Mouse (Mus musculus): ENCODE results near the gene Rrp9. TPM values are rescaled to one million over a fixed set of nuclear protein-coding genes. Genes with fewer than 3 reads are reported as not detected.
A peak's percentile ranks its signal among the peaks of the same experiment; 100 is the strongest.

Rrp9 gene
- polyA plus RNA-seq, 1 experiment = 28.9 TPM

- no peak for DNase-seq (ENCODE audit: low read depth, low spot score)
- WGBS = 85% methylated on average over 22 of the region's 22 CpGs
Measured at GRCm38 (mm10) chr9:106501846-106502245, 26.1 kb downstream of the Rrp9 start.

- WGBS = 81% methylated on average over 6 of the region's 6 CpGs
- no peak for DNase-seq (ENCODE audit: low read depth, low spot score)
Measured at GRCm38 (mm10) chr9:106504246-106504645, 28.5 kb downstream of the Rrp9 start.

DNA sequence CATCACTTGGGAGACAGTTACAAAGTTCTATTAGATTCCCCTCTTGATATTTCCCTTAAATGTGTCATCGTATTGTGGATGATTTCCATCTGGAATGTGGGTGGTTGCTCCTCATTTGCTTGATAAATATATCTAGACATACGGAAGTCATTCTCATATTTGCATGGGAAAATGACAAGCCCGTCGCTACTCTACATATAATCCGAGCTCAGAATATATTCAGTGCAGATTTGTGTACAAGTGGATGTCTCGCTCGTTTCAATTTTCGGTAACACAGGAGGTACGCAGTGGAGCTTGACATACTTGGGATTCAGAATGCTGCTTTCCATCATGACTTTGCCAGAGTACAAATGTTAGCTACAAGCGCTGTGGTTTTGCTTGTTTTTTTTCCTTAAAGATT lies 33.6 kb downstream of the Rrp9 start:
- DNase-seq (ENCODE audit: low read depth, low spot score) = no peak
- WGBS = 88% methylated on average over 10 of the region's 10 CpGs

- DNase-seq (ENCODE audit: low read depth, low spot score) = no peak
- 48% methylated on average over 13 of the region's 13 CpGs for WGBS
Measured at GRCm38 (mm10) chr9:106512729-106513450, 37.1 kb downstream of the Rrp9 start.

- no peak for DNase-seq (ENCODE audit: low read depth, low spot score)
- WGBS = 70% methylated on average over 6 of the region's 6 CpGs
Measured at GRCm38 (mm10) chr9:106513566-106513965, 37.8 kb downstream of the Rrp9 start.

DNA sequence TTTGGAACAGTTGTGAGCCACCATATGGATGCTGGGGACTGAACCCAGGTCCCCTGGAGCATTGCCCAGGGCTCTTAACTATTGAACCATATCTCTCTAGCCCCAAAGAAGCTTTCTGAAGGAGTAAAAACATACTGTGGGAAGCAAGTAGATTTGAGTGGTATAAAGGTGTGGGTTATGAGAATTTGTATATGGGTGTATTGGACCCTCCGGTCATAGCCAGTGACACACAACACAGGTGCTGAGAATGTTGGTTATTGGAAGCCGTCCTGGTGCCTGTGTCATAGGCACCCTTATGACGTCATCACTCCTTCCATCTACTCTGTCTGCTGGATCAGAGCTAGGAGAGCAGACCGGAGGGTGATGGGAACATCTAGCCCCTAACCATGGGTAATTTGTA lies 38.5 kb downstream of the Rrp9 start, which contains the start of gene Iqcf5:
Gene Iqcf5, plus strand, starts transcription at position 301 of the 400 bp plus-strand sequence.
- WGBS = 79% methylated on average over 4 of the region's 4 CpGs
- no peak for DNase-seq (ENCODE audit: low read depth, low spot score)

DNA sequence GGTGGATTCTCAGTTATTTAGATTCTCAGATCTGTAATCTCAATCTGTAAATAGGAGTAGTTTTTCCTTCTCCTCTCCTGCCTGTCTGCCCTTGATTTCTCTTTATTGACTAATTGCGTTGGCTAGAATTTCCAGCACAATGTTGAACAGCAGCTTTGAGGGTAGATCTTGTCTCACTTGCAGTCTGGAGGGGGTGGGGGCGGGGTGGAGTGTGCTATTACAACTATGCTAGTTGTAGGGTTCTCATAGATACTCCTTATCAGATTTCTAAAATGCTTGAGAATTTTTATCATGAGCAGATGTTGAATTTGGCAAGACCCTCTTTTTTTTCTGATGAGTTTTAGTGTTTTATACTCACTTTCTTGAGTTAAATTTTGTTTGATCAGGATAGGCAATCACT lies 43.7 kb downstream of the Rrp9 start:
- no peak for DNase-seq (ENCODE audit: low read depth, low spot score)
- WGBS = 29% methylated on average over 2 of the region's 2 CpGs

GRCm38 (mm10) chr9:106519909-106520308 lies 44.1 kb downstream of the Rrp9 start:
- 24% methylated on average over 8 of the region's 8 CpGs for WGBS
- no peak for DNase-seq (ENCODE audit: low read depth, low spot score)

- WGBS = 10% methylated on average over 3 of the region's 3 CpGs
- DNase-seq (ENCODE audit: low read depth, low spot score) = peak; percentile 19
Measured at GRCm38 (mm10) chr9:106531833-106532232, 56.1 kb downstream of the Rrp9 start.

DNA sequence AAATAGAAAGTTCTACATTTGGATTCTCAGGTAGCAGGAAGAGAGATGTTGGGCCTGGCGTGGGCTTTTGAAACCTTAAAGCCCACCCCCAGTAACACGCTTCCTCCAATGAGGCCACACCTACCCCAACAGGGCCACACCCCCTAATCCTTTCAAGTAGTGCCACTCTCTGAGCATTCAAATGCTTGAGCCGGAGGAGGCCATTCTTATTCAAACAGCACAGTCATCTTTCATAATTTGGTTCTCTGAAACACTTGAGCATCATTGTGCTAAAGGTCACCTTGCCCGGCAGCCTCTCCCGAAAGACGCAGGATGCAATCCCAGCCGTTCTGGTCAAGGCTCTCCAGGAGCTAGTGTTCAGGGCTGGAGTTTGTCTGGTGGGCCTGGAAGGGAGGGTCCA lies 58.5 kb downstream of the Rrp9 start:
- no peak for DNase-seq (ENCODE audit: low read depth, low spot score)
- 87% methylated on average over 7 of the region's 7 CpGs for WGBS

DNA sequence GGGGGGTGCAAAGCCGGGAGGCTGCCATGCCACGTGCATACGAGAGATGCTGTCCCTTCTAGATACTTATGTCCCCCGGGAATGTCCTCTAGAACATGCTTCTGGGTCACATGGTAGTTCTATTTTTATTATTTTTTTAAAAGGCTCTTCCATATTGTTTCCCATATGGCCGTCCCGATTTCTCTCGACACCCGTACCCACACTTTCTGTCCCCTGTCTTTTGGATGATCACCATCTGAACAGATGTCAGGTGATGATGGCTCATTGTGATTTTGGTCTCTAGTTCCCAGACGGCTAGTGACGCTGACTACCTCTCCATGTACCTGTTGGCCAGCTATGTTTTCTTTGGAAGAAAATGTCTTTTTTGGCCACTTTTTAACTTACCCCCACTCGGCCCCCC lies 59.2 kb downstream of the Rrp9 start:
- 87% methylated on average over 11 of the region's 11 CpGs for WGBS

More for the DNA sequence above, 59.2 kb downstream of the Rrp9 start:
- no peak for DNase-seq (ENCODE audit: low read depth, low spot score)

Other genes with a start within 250 kb of the Rrp9 start
- 106 and 167 TPM in 2 replicates for gene Alas1, start 227.3 kb upstream of the Rrp9 start, polyA plus RNA-seq (2012; rRNA removed)
- 19.7 and 23.2 TPM in 2 replicates for gene Poc1a, start 194.9 kb upstream of the Rrp9 start, polyA plus RNA-seq (2012; rRNA removed)
- 12.6 and 15.2 TPM in 2 replicates for gene Dusp7, start 107.3 kb upstream of the Rrp9 start, polyA plus RNA-seq (2012; rRNA removed)
- gene Rpl29, start 46.5 kb upstream of the Rrp9 start, polyA plus RNA-seq (2012; rRNA removed) = 788 and 789 TPM in 2 replicates
- 88.7 and 135 TPM in 2 replicates for gene Acy1, start 37.6 kb upstream of the Rrp9 start, polyA plus RNA-seq (2012; rRNA removed)
- gene Abhd14b, start 28.5 kb upstream of the Rrp9 start, polyA plus RNA-seq (2012; rRNA removed) = 58.1 and 64.3 TPM in 2 replicates
- 43.9 and 46.5 TPM in 2 replicates for gene Abhd14a, start 28.3 kb upstream of the Rrp9 start, polyA plus RNA-seq (2012; rRNA removed)
- 15.4 and 17.4 TPM in 2 replicates for gene Pcbp4, start 22.7 kb upstream of the Rrp9 start, polyA plus RNA-seq (2012; rRNA removed)
- 0.05 and 0.21 TPM in 2 replicates for gene Gpr62, start 10.0 kb upstream of the Rrp9 start, polyA plus RNA-seq (2012; rRNA removed)
- gene Parp3, start 986 bp downstream of the Rrp9 start, polyA plus RNA-seq (2012; rRNA removed) = 19.5 and 31.6 TPM in 2 replicates
- not detected in 2 replicates for gene Iqcf1, start 24.0 kb downstream of the Rrp9 start, polyA plus RNA-seq (2012; rRNA removed)
- gene Iqcf5, start 38.6 kb downstream of the Rrp9 start, polyA plus RNA-seq (2012; rRNA removed) = not detected in 2 replicates
- not detected in 2 replicates for gene Iqcf3, start 85.7 kb downstream of the Rrp9 start, polyA plus RNA-seq (2012; rRNA removed)
- gene Iqcf4, start 95.0 kb downstream of the Rrp9 start, polyA plus RNA-seq (2012; rRNA removed) = not detected in 2 replicates
- gene Iqcf6, start 150.6 kb downstream of the Rrp9 start, polyA plus RNA-seq (2012; rRNA removed) = not detected in 2 replicates
- gene Grm2, start 180.1 kb downstream of the Rrp9 start, polyA plus RNA-seq (2012; rRNA removed) = 0.16 and 0.25 TPM in 2 replicates
- 65.6 and 68.0 TPM in 2 replicates for gene Tex264, start 210.0 kb downstream of the Rrp9 start, polyA plus RNA-seq (2012; rRNA removed)

All from large intestine, adult 2 months (tissue).